Mouse (Mus musculus) retina, adult 2 months (tissue): ENCODE measurements around the gene Erbb3.

Experiments used
- DNase-seq: peaks from one replicate; pipeline ENCODE4 v3.0.0-alpha.2; 2012; ENCODE audit warnings: low read depth, low spot score

Gene Erbb3

DNA sequence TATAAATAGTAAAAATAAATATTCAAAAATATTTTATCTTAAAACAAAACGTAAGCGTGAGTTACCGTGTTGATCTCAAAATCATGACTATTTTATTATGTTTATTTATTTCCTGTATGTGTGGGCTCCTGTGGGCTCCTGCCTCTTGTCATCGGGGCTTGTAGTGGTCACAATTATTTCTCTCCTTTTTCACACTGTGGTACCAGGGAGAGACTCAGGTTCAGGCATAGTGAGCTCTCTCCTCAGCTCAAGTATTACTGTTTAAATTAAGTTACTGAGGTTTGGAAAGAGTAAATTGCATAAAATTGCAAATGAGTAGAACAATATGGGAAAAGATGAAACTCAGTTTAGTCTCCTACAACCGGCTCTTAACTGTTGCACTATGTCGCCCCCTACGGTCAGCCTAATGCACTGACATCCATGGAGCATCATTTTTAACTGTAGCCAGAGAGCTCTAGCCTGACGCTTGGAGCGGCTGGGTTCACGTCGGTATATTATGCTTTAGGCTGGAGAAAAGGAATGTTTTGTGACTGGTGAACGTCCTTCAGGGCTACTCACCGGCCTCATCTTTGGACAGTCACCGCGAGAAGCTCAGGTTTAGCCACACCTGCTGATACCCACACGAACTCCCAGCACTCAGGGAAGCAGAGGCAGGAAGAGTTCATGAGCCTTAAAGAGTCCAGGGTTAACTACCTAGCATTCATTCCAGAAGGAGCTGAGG, 23.1 kb upstream of the Erbb3 start:
- DNase-seq, result peak; percentile 61

DNA sequence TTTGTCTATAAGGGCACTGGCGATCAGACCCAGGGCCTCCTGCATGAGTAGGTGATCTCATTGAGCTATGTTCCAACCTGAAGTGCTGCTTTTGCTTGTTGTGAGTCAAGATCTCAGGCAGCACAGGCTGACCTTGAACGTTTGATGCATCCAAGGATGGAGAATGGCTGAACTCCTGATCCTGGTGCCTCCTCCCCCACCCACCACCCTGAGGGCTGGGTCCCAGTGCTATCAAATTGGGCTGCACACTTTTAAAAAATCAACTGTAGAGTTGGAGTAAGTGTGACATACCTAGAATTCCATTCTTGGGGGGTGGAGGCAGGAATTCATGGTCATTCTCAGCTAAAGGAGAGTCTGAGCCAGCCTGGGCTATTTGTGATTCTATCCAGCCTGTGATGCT, 17.0 kb upstream of the Erbb3 start:
- no peak for DNase-seq

- DNase-seq, result no peak
Measured at GRCm38 (mm10) chr10:128602470-128603128, 13.1 kb upstream of the Erbb3 start.

DNA sequence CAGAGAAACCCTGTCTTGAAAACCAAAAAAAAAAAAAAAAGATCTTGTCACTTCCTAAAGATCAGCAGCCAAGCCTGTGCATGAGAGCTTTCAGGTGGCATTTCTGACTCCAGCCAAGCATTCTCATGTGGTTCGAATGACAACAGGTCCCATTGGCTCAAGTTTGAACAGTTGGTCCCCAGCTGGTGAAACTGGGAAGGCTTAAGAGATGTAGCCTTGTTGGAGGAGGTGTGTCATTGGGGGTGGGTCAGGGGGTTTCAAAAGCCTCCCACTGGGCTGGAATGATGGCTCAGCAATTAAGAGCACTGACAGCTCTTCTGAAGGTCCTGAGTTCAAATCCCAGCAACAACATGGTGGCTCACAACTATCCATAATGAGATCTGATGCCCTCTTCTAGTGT, 12.0 kb upstream of the Erbb3 start:
- DNase-seq, result no peak

- no peak for DNase-seq
Measured at GRCm38 (mm10) chr10:128598476-128598875, 9.0 kb upstream of the Erbb3 start.

DNA sequence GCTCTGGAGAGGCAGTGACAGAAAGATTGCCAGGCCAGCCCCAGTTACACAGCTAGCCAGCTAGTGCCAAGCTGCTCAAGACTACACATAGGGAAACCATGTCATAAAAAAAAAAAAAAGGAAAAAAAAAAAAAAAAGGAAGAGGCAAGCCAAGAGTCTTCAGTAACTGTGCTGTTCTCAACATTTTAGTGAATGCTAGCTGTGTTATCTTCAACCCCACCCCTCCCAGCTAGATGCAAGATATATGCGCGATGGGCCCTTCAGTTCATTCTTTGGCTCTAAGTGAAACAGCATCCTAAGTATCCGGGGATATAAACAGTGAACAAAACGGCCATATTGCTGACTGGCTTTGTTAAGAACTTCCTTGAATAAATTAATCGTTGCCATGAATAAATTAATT, 3.3 kb upstream of the Erbb3 start:
- no peak for DNase-seq

DNA sequence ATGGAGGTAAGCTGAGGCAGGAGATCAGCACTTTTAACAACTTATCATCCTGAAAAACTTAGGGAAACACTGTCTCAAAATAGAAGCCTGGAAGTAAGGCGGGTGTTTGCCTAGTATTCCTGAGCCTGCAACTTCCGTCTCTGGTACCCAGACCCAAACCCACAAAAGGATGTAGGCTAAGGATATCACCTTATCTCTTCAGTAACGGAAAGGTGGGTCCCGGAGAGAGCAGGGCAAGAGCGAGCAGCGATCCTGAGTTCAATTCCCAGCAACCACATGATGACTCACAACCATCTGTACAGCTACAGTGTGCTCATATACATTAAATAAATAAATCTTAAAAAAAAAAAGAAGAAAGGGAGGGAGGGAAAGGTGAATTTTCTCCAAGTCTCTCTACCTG, 2.0 kb upstream of the Erbb3 start:
- DNase-seq, result no peak

DNA sequence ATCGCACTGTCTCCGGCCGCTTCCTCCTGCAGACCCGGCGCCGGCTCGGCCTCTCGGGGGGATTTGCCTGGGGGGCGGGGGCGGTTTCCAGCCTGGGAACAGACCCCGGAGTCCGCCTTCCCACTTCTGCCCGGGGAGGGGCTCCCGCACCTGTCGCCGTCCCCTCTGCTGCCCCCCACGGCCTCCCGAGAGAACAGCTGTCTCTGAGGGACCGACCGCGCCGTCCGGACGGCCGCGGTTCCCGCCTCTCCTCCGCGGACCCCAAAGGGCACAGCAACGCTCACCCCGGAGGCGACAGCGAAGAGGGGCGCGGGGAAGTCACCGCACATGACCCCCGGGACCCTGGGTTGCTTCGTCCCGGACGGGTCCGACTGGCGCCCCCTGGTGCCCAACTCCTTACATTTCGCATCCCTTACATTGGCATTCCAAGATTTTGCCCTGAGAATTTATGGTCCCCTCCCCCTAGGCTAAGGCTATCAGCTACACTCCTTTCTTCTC, 790 bp upstream of the Erbb3 start:
- DNase-seq, result no peak

- no peak for DNase-seq
Measured at GRCm38 (mm10) chr10:128588775-128589463, 533 bp downstream of the Erbb3 start.

DNA sequence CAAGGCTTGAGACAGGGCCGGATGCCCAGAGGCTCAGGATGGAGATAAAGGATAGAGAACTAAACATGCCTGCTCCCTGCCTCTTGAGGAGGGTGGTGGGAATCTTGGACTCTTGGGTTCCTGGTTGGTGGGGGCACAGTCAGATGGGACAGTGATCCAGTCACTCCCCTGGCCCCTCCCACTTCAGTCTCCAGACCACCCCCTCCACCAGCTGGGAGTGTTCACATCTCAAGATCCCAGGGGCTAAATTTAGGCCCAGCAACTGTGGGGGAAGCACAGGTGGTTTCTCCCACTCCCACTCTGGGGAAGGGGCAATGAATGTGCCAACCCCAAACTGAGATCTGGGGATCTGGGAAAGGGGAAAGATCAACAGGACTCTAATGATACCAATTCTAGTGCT, 1.3 kb downstream of the Erbb3 start:
- DNase-seq, result no peak

GRCm38 (mm10) chr10:128587697-128588096, 1.8 kb downstream of the Erbb3 start:
- no peak for DNase-seq

- DNase-seq, result no peak
Measured at GRCm38 (mm10) chr10:128587120-128587519, 2.3 kb downstream of the Erbb3 start.

GRCm38 (mm10) chr10:128586546-128586945, 2.9 kb downstream of the Erbb3 start:
- DNase-seq, result no peak

DNA sequence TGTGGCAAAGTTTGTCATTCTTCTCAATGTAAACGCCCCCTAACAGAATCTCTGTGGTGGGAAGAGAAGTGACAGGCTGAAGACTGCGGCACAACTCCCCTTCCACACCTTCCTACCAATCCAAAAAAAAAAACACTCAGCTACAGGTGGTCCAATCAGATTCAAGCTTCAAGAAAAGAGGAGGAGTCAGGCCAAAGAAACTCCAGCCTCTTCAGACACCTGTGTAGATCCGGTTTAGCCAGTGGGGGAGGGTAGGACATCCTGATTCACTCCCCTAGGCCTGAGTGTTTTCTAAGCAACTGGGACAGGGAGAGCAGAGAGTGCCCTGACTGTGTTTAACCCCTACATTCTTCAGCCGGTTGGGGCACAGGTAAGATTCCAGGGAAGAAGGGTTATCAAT, 5.1 kb downstream of the Erbb3 start:
- DNase-seq, result no peak

DNA sequence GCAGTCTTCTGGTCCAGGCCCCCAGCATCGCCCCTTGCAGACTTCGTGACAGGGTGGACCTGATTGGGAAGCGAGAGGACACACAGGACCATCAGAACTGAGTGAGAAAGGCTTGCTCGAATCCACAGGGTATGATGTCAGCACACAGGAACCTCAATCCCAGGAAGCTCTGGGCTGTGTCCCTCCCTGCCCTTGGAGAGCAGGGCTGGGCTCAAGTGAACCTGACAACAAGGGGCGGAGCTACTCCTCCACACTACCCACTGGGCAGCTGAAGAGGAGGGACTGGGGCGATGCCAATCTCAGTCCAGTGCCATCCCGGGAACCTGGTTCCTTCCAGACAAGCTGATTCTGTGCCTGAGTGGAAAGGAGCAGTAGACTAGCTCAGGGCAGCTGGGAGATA, 5.8 kb downstream of the Erbb3 start:
- no peak for DNase-seq

GRCm38 (mm10) chr10:128579731-128580130, 9.7 kb downstream of the Erbb3 start:
- no peak for DNase-seq

- DNase-seq, result no peak
Measured at GRCm38 (mm10) chr10:128579298-128579697, 10.2 kb downstream of the Erbb3 start.

GRCm38 (mm10) chr10:128578330-128578729, 11.1 kb downstream of the Erbb3 start:
- DNase-seq, result no peak

GRCm38 (mm10) chr10:128575063-128575462, 14.4 kb downstream of the Erbb3 start:
- DNase-seq, result no peak

DNA sequence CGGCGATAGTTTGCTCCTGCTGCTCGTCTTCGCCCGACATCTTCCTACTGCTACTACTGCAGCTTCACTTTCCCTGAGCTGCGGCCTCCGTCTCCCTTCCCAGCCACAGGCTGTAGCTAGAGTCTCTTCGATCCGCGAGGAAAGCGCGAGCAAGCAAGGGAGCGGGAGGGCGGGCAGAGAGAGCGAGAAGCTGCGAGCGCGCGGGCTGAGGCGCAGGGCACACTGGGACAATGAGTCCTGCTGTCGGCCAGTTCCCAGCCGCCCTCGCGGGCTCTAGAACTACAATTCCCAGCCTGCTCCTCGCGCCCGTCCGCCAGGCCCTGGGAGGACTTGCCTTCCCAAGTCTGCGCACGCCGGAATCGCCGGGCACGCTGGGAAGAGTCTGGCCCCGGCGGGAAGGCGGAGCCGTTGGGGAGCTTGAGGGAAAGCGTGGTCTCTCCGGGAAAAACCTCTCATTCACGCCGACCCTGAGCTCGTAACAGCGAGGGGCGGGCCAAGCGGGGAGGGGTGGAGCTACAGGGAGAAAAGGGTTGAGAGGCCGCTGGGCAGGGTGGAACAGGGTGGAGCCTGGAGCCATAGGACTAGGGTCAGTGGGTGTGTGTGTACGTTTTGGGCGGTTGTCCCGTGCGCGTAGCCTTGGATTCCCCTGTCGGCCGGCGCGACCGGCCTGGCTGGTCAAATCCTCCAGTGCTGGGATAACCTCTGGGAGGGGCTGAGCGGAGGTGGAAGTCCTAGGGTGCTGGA, 23.5 kb downstream of the Erbb3 start, which contains the start of gene Pa2g4:
TSS of gene Pa2g4 (minus strand) at position 200 of the 744 bp plus-strand sequence.
- DNase-seq, result peak; percentile 92

DNA sequence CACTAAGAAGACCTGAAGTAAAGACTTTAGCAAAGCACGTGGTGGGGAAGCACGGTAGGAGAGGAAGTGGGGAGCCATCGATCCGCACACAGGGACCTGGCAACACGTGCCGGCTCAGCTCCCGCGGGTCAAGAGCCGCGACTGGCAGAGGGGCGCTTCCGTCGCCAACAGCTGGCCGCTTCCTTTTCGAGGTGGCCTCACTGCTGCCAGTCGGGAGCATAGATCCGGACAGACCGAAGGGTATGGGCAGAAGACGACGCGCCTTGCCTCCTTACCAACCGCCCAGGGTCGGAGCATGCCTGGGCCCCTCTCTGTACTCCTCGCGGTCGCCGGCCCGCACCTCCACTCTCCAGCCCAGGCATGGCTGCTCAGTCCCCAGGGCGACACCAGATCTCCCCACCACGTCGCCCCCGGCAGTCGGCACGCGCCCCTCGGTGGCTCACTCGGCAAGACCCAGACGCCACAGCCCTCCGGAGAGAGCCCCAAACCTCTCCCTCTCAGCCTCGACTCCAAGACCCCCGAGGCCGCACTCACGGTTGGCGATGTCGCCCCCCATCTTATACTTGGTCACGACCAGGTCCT, 24.2 kb downstream of the Erbb3 start:
- no peak for DNase-seq
